9 mouse cellular contexts compared by ENCODE assay signal in genomic region chr11:87519260-87519659, GRCm38 (mm10). TPM values are rescaled to one million over a fixed set of nuclear protein-coding genes. Genes with fewer than 3 reads are reported as not detected.
DNase-seq lines count a peak whose midpoint lies in the region; ATAC-seq and TF ChIP-seq lines count a peak whose summit lies in the region.
"Had no signal": no experiment of that assay in that cellular context is flagged by ENCODE, and none has a peak within 500 bp of the region (broad histone marks: within the 10 kb centered on the region; RNA-seq: fewer than 3 reads in every experiment).

No protein-coding gene starts in this region.

- no peak for ATAC-seq in neural tube, embryonic 11.5 days (ENCODE audit: insufficient read depth, low FRiP score, low TSS enrichment)
- ATAC-seq in liver, embryonic 16.5 days (ENCODE audit: low read depth), result peak; percentile 76

- no peak overlapping the region for H3K9ac ChIP-seq in neural tube, embryonic 11.5 days (ENCODE audit: low read length)
- no peak overlapping the region for H3K9ac ChIP-seq in liver, embryonic 16.5 days (ENCODE audit: low read depth, low read length)
- H3K9ac ChIP-seq: limb, embryonic 15.5 days had no signal

- WGBS in neural tube, embryonic 11.5 days, result 11% methylated on average over 2 of the region's 2 CpGs
- WGBS in liver, embryonic 16.5 days (ENCODE audit: insufficient replicate concordance), result 8% methylated on average over 2 of the region's 2 CpGs
- 14% methylated on average over 2 of the region's 2 CpGs for whole genome bisulfite sequencing in spleen, adult 2 months

- no peaks in the 10 kb centered on the region for H3K27me3 ChIP-seq in neural tube, embryonic 11.5 days (ENCODE audit: control insufficient read depth, insufficient read depth, low read length)
- H3K27me3 ChIP-seq in liver, embryonic 16.5 days (ENCODE audit: control insufficient read depth, insufficient read depth, low read depth, low read length), result no peaks in the 10 kb centered on the region
- no peaks in the 10 kb centered on the region for H3K27me3 ChIP-seq in spleen, adult 2 months (ENCODE audit: control insufficient read depth, insufficient read depth, low read length)
- H3K27me3 ChIP-seq: limb, embryonic 15.5 days had no signal

- DNase-seq in adrenal gland, adult (ENCODE audit: inconsistent age in 2 of 2, low spot score in 1 of 2), result peak; percentile 72 to 83
- no peak for DNase-seq in adrenal gland, postnatal 4 days (ENCODE audit: low spot score in 2 of 2)
- peak; percentile 40 for DNase-seq in neural tube, embryonic 11.5 days (ENCODE audit: low spot score)
- no peak for DNase-seq in neural tube, embryonic 10.5 days (ENCODE audit: extremely low spot score, low spot score)
- peak; percentile 31 to 35 for DNase-seq in cerebellum, adult 18-20 months
- peak; percentile 45 to 50 for DNase-seq in heart, postnatal 10 days
- peak; percentile 12 to 14 for DNase-seq in spleen, adult 2 months (ENCODE audit: low read depth in 1 of 2, low spot score in 2 of 2)

- peak; percentile 60; the same call in 1 of the 2 replicates for TF ChIP-seq CTCF in spleen, adult 2 months (IDR thresholded peaks at IDR 0.05; ENCODE audit: extremely low read depth, insufficient read depth, insufficient read length, insufficient replicate concordance)

- H3K4me2 ChIP-seq in neural tube, embryonic 11.5 days (ENCODE audit: low read depth), result no peak overlapping the region
- H3K4me2 ChIP-seq in liver, embryonic 16.5 days (ENCODE audit: low read depth, low read length), result no peak overlapping the region
- H3K4me2 ChIP-seq: limb, embryonic 15.5 days had no signal

- TF ChIP-seq POLR2A in spleen, adult 2 months (IDR thresholded peaks at IDR 0.05; ENCODE audit: low read depth, low read length), result no peak

- no peaks in the 10 kb centered on the region for H3K9me3 ChIP-seq in neural tube, embryonic 11.5 days (ENCODE audit: control insufficient read depth, low read length)
- no peaks in the 10 kb centered on the region for H3K9me3 ChIP-seq in liver, embryonic 16.5 days (replicated peaks; ENCODE audit: control insufficient read depth, low read length)
- H3K9me3 ChIP-seq: limb, embryonic 15.5 days had no signal

- H3K4me1 ChIP-seq in neural tube, embryonic 11.5 days (ENCODE audit: control insufficient read depth, insufficient read depth, low read length), result no peaks in the 10 kb centered on the region
- H3K4me1 ChIP-seq in liver, embryonic 16.5 days (ENCODE audit: control insufficient read depth, low read depth, low read length), result peaks cover 5% of the 10 kb centered on the region; the same call in 1 of the 2 replicates
- H3K4me1 ChIP-seq in spleen, adult 2 months (ENCODE audit: control insufficient read depth, insufficient read depth, insufficient read length), result no peaks in the 10 kb centered on the region
- H3K4me1 ChIP-seq: limb, embryonic 15.5 days had no signal

- no peak overlapping the region for H3K4me3 ChIP-seq in neural tube, embryonic 11.5 days (ENCODE audit: low read depth, low read length)
- H3K4me3 ChIP-seq in liver, embryonic 16.5 days (ENCODE audit: low read depth, low read length), result no peak overlapping the region
- H3K4me3 ChIP-seq in spleen, adult 2 months (ENCODE audit: extremely low read depth, insufficient read depth, insufficient read length), result no peak overlapping the region
- H3K4me3 ChIP-seq: limb, embryonic 15.5 days had no signal

- no peak overlapping the region for H3K27ac ChIP-seq in neural tube, embryonic 11.5 days (ENCODE audit: low read depth, low read length)
- H3K27ac ChIP-seq in liver, embryonic 16.5 days (ENCODE audit: low read length), result no peak overlapping the region
- H3K27ac ChIP-seq in spleen, adult 2 months (ENCODE audit: insufficient read depth, low read length), result no peak overlapping the region
- H3K27ac ChIP-seq: limb, embryonic 15.5 days had no signal

- H3K36me3 ChIP-seq in neural tube, embryonic 11.5 days (ENCODE audit: control insufficient read depth, insufficient read depth, low read length), result no peaks in the 10 kb centered on the region
- no peaks in the 10 kb centered on the region for H3K36me3 ChIP-seq in liver, embryonic 16.5 days (ENCODE audit: control insufficient read depth, insufficient read depth)
- no peaks in the 10 kb centered on the region for H3K36me3 ChIP-seq in spleen, adult 2 months (ENCODE audit: control insufficient read depth, insufficient read depth, low read length)
- H3K36me3 ChIP-seq: limb, embryonic 15.5 days had no signal

- intact Hi-C loops in heart, postnatal 10 days (cut with DNase I), result no loop called here

RNA-seq across cellular contexts. Expression of gene Gm11492, which starts 47.2 kb away (rescaled TPM):
- not detected for total RNA-seq in adrenal gland, postnatal 4 days (2021)
- not detected in 2 replicates for polyA plus RNA-seq in neural tube, embryonic 11.5 days (2014; fragmentation: Nextera tagmentation; extraction: Ambion mirVana)
- total RNA-seq in heart, postnatal 10 days (2021), result not detected
- polyA plus RNA-seq in liver, embryonic 16.5 days (2015; fragmentation: Nextera tagmentation; extraction: Ambion mirVana), result not detected in 2 replicates
- not detected in 2 replicates for polyA plus RNA-seq in spleen, adult 2 months (2012; rRNA removed)
- polyA plus RNA-seq: limb, embryonic 15.5 days had no signal

RNA-seq across cellular contexts. Expression of gene Sept4, which starts 49.4 kb away (rescaled TPM):
- 10 to 100 TPM; 39.7 to 47.5 TPM for total RNA-seq in adrenal gland, postnatal 4 days (2021)
- polyA plus RNA-seq in neural tube, embryonic 11.5 days (2014; fragmentation: Nextera tagmentation; extraction: Ambion mirVana), result 8.0 and 8.8 TPM in 2 replicates
- total RNA-seq in heart, postnatal 10 days (2021), result 10 to 100 TPM; 89.3 to 99.0 TPM
- polyA plus RNA-seq in liver, embryonic 16.5 days (2015; fragmentation: Nextera tagmentation; extraction: Ambion mirVana), result 11.6 and 12.0 TPM in 2 replicates
- 25.1 and 25.7 TPM in 2 replicates for polyA plus RNA-seq in spleen, adult 2 months (2012; rRNA removed)

Comparison
In these comparisons a context has a peak if more than half of its experiments do, and no peak if none do; other contexts are left out.
1. DNase-seq: peak in adrenal gland, adult (2 of 2), neural tube, embryonic 11.5 days (single experiment), cerebellum, adult 18-20 months (2 of 2), heart, postnatal 10 days (2 of 2) and spleen, adult 2 months (2 of 2); none in adrenal gland, postnatal 4 days (0 of 2) and neural tube, embryonic 10.5 days (single experiment).